Mouse (Mus musculus) ES-Bruce4 (cell line): ENCODE measurements around the gene Pclaf. TPM values are rescaled to one million over a fixed set of nuclear protein-coding genes. Genes with fewer than 3 reads are reported as not detected.

Experiments used
- H3K27ac ChIP-seq: 2 replicates; pipeline ENCODE4 v1.5.1; 2012; ENCODE audit warnings: low read length, inconsistent platforms; ENCODE audit not compliant: insufficient read depth
- H3K27me3 ChIP-seq: 2 replicates; pipeline ENCODE4 v1.6.1; 2012; ENCODE audit warnings: mild to moderate bottlenecking, low read length, inconsistent platforms; ENCODE audit not compliant: control insufficient read depth, poor library complexity, insufficient read depth, severe bottlenecking
- H3K36me3 ChIP-seq: 2 replicates; pipeline ENCODE4 v1.6.1; 2012; ENCODE audit warnings: inconsistent platforms, mild to moderate bottlenecking, low read length, moderate library complexity; ENCODE audit not compliant: control insufficient read depth, poor library complexity, insufficient read depth, severe bottlenecking
- H3K4me1 ChIP-seq: one replicate; pipeline ENCODE4 v1.8.1; 2011; ENCODE audit warnings: low read length; ENCODE audit not compliant: control insufficient read depth, insufficient read depth
- H3K4me3 ChIP-seq: 2 replicates; pipeline ENCODE4 v1.5.1; 2011; ENCODE audit warnings: low read depth, mild to moderate bottlenecking, low read length
- H3K9ac ChIP-seq: 2 replicates; pipeline ENCODE4 v1.6.1; 2012; ENCODE audit warnings: low read depth, mild to moderate bottlenecking, inconsistent platforms; ENCODE audit not compliant: poor library complexity, severe bottlenecking
- H3K9me3 ChIP-seq: replicated peaks from 2 replicates; pipeline ENCODE4 v1.6.1; 2012; ENCODE audit warnings: mild to moderate bottlenecking, low read length, inconsistent platforms; ENCODE audit not compliant: control insufficient read depth, poor library complexity, insufficient read depth, severe bottlenecking
- CTCF ChIP-seq: IDR thresholded peaks from one replicate; pipeline ENCODE4 v1.8.1; 2011; ENCODE audit warnings: low read depth, low read length
- EP300 ChIP-seq: IDR thresholded peaks from 2 replicates; pipeline ENCODE4 v1.6.1; 2011; ENCODE audit warnings: low read depth, low read length; ENCODE audit not compliant: insufficient read depth
- POLR2A ChIP-seq: IDR thresholded peaks from one replicate; pipeline ENCODE4 v1.8.1; 2011; ENCODE audit warnings: low read length; ENCODE audit not compliant: insufficient read depth
- polyA plus RNA-seq: library from polyadenylated mRNA; stranded (reverse); fragments of >200 nt; gene quantifications from 2 replicates; pipeline ENCODE4 v1.2.4, GENCODE M21; 2011; ENCODE audit warnings: low read depth; ENCODE audit not compliant: missing spikeins, insufficient read depth, insufficient read length

Gene Pclaf
- polyA plus RNA-seq, 1 experiment = 76.4 TPM

DNA sequence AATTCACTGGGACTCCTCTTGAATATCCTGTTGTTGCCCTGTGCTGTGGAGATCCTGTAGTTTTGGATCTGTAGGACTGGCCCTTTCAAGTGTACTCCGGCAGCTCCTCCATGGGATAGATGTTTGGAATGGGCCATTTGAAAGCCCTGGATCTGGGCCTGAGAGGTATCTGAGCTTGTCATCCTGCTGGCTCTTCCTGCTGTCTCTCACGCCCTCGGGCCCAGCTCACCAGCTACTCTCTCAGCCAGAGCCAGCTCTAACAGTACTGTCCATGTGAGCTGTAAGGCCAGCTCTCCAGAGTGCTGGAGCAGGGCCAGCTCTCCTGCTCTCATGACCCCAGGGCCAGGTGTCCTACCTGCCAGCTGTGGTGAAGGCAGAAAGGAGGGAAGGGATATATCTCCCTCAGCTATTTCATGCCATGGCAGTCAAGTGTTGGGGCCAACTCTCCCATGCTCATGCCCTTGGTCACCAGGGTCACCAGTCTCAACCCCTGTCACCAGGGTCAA lies 61.1 kb downstream of the Pclaf start:
- no peak overlapping the region for H3K27ac ChIP-seq
- H3K4me3 ChIP-seq = no peak overlapping the region
- no peak overlapping the region for H3K9ac ChIP-seq
- no peaks in the 10 kb centered on the region for H3K36me3 ChIP-seq
- H3K9me3 ChIP-seq = no peaks in the 10 kb centered on the region
- H3K27me3 ChIP-seq = no peaks in the 10 kb centered on the region
- TF ChIP-seq CTCF (no peak), POLR2A (no peak), EP300 (no peak)
- H3K4me1 ChIP-seq = no peaks in the 10 kb centered on the region

Other genes with a start within 250 kb of the Pclaf start
- gene Oaz2, start 222.2 kb upstream of the Pclaf start, polyA plus RNA-seq = 69.0 and 81.5 TPM in 2 replicates
- gene Zfp609, start 62.7 kb upstream of the Pclaf start, polyA plus RNA-seq = 47.0 and 48.8 TPM in 2 replicates
- 31.0 and 37.4 TPM in 2 replicates for gene Trip4, start 18.6 kb downstream of the Pclaf start, polyA plus RNA-seq
- 56.1 and 69.5 TPM in 2 replicates for gene Csnk1g1, start 18.7 kb downstream of the Pclaf start, polyA plus RNA-seq
- 287 and 289 TPM in 2 replicates for gene Ppib, start 170.0 kb downstream of the Pclaf start, polyA plus RNA-seq
- gene Snx22, start 179.5 kb downstream of the Pclaf start, polyA plus RNA-seq = 0.38 and 0.39 TPM in 2 replicates
- 34.7 and 34.8 TPM in 2 replicates for gene Snx1, start 236.3 kb downstream of the Pclaf start, polyA plus RNA-seq
- 30.0 and 37.4 TPM in 2 replicates for gene Ciao2a, start 236.4 kb downstream of the Pclaf start, polyA plus RNA-seq